Mouse (Mus musculus): ENCODE measurements around the gene Zdhhc16. TPM values are rescaled to one million over a fixed set of nuclear protein-coding genes. Genes with fewer than 3 reads are reported as not detected.

The Zdhhc16 gene
- polyA plus RNA-seq, 1 experiment from 2014 or later: 24.9 TPM

DNA sequence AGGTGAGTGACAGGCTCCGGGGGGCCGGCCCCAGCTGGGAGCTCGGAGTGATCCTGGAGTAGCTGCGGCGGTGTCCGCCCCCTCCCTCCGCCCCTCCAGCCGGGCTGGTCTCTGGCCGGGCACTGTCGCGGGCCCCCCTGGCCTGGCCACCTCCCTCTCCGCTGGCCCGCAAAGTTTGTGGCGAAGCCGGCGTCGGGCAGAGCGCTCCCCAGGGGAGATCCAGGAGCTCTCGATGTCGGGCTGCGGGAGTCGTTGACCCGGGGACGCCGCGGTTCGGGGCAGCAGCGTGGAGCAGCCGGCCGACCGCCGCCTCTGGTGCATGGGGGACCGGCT, 48.3 kb downstream of the Zdhhc16 start, which contains the start of gene Ubtd1:
TSS of gene Ubtd1 (plus strand) at position 169 of the 333 bp plus-strand sequence.
- Histone ChIP-seq H3K27me3 (ENCODE audit: insufficient read depth, low read length) (peaks cover 13% of the 10 kb centered on the region), H3K4me2 (ENCODE audit: low read depth, low read length) (peak within 1 kb of the TSS; percentile 99), H3K4me1 (ENCODE audit: insufficient read depth) (peaks cover 18% of the 10 kb centered on the region), H3K9me3 (ENCODE audit: low read length) (no peaks in the 10 kb centered on the region), H3K27ac (ENCODE audit: low read depth) (peak within 1 kb of the TSS; percentile 94), H3K36me3 (replicated peaks; ENCODE audit: insufficient read depth, low read length) (0 out of 2 replicates have a peak, but pooled peaks cover 4% of the 10 kb centered on the region), H3K9ac (replicated peaks) (peak within 1 kb of the TSS; percentile 86), H3K4me3 (ENCODE audit: low read depth, low read length) (peak within 1 kb of the TSS; percentile 92)
- WGBS (ENCODE audit: insufficient replicate concordance): 3% methylated on average over 30 of the region's 33 CpGs
- no peak for DNase-seq
- ATAC-seq: no peak
- TF ChIP-seq CTCF (IDR thresholded peaks at IDR 0.05; ENCODE audit: low read depth) (no peak), EP300 (IDR thresholded peaks at IDR 0.05; ENCODE audit: low read depth) (no peak)

DNA sequence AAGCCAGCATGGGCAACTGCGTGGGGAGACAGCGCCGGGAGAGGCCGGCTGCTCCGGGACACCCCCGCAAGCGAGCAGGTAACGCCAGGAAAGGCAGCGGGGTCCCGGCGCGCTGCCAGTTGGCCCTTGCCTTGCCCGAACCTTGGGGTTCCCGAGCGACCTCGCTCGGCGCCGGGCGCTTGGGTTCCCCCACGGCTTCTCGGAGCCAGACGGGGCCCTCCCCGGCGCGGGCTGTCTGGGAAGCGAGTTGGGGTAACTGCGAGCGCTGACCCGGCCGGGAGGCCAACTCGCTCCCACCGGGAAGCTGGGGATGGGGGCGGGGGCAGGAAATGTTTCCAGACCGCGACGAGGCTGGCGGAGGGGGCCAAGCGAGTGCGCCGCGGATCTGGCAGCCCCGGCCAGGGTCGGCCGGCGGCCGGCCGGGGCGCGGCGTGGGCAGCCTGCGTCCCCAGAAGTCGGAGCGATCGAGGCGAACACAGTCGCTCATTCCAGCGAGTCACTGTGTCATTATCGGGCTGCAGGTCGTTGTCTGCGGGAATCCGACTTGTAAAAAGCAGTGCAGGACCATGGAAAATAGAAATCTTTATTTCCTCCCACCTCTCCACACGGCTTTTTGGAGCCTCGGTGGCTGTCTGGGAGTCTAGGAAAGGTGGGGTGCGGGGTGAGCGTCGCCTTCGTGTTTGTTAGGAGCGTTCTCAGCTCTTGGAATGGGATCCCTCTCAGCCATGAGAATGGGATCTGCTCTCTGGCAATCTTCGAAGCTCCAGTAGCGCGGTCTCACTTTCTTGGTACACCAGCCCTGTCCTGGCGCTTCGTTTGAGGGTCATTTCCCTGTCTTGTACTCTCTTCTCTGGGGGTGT, 48.9 kb downstream of the Zdhhc16 start:
- WGBS (ENCODE audit: insufficient replicate concordance): under 1% methylated on average over 71 of the region's 74 CpGs
- ATAC-seq: no peak
- Histone ChIP-seq H3K4me3 (ENCODE audit: low read depth, low read length) (peak overlapping the region; percentile 92), H3K27me3 (ENCODE audit: insufficient read depth, low read length) (peaks cover 13% of the 10 kb centered on the region), H3K36me3 (replicated peaks; ENCODE audit: insufficient read depth, low read length) (0 out of 2 replicates have a peak, but pooled peaks cover 4% of the 10 kb centered on the region), H3K9me3 (ENCODE audit: low read length) (no peaks in the 10 kb centered on the region), H3K27ac (ENCODE audit: low read depth) (peak overlapping the region; percentile 94), H3K4me1 (ENCODE audit: insufficient read depth) (peaks cover 18% of the 10 kb centered on the region), H3K9ac (replicated peaks) (peak overlapping the region; percentile 86), H3K4me2 (ENCODE audit: low read depth, low read length) (peak overlapping the region; percentile 99)
- DNase-seq: peak; percentile 61
- TF ChIP-seq EP300 (IDR thresholded peaks at IDR 0.05; ENCODE audit: low read depth): no peak

DNA sequence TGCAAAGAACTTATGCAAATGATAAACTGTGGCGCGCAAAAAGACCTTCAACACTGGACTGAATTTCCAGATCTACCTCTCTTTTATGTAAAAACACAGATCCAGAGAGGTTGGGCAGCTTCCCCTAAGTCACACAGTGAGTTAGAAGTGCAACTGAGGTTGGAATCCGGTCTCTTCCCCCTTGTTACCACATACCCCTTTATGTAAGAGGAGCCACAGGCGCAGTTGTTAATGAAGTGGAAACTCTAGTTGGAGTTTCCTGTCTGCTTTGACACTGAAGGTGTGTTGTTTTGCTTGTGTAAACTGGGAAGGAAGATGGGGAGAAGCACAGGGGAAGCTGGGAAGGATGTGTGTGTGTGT, 49.5 kb downstream of the Zdhhc16 start:
- WGBS (ENCODE audit: insufficient replicate concordance): 8% methylated on average over 4 of the region's 4 CpGs
- H3K4me3 ChIP-seq (ENCODE audit: low read depth, low read length): peak overlapping the region; percentile 92
- H3K27ac ChIP-seq (ENCODE audit: low read depth): peak overlapping the region; percentile 94; the same call in 1 of the 2 replicates
- peak overlapping the region; percentile 99 for H3K4me2 ChIP-seq (ENCODE audit: low read depth, low read length)
- peaks cover 18% of the 10 kb centered on the region for H3K4me1 ChIP-seq (ENCODE audit: insufficient read depth)
- H3K9me3 ChIP-seq (ENCODE audit: low read length): no peaks in the 10 kb centered on the region
- DNase-seq: peak; percentile 27
- peak overlapping the region; percentile 86 for H3K9ac ChIP-seq (replicated peaks)
- no peak for TF ChIP-seq CTCF (IDR thresholded peaks at IDR 0.05; ENCODE audit: low read depth)
- TF ChIP-seq EP300 (IDR thresholded peaks at IDR 0.05; ENCODE audit: low read depth): no peak
- ATAC-seq: no peak
- H3K27me3 ChIP-seq (ENCODE audit: insufficient read depth, low read length): peaks cover 13% of the 10 kb centered on the region
- 0 out of 2 replicates have a peak, but pooled peaks cover 7% of the 10 kb centered on the region for H3K36me3 ChIP-seq (replicated peaks; ENCODE audit: insufficient read depth, low read length)

DNA sequence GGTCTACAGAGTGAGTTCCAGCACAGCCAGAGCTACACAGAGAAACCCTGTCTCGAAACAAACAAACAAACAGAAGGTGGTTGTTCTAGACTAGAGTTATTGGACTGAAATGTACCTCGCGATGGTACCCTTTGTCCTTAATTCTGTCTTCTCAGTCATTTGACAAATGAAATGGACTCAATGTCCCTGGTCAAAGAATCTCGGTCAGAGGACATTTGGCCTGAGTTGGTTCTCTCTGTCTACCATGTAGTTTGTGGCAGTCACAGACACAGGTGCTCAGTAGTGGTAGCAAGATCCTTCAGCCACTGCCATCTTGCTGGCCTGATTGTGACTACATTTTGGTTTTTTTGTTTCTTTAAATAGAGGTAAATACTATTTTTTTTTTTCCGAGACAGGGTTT, 52.7 kb downstream of the Zdhhc16 start:
- no peak for TF ChIP-seq CTCF (IDR thresholded peaks at IDR 0.05; ENCODE audit: low read depth)
- TF ChIP-seq EP300 (IDR thresholded peaks at IDR 0.05; ENCODE audit: low read depth): no peak
- H3K4me1 ChIP-seq (ENCODE audit: insufficient read depth): peaks cover 12% of the 10 kb centered on the region; the same call in 1 of the 2 replicates
- H3K27me3 ChIP-seq (ENCODE audit: insufficient read depth, low read length): peaks cover 13% of the 10 kb centered on the region
- no peak for ATAC-seq
- H3K9me3 ChIP-seq (ENCODE audit: low read length): no peaks in the 10 kb centered on the region
- H3K4me3 ChIP-seq (ENCODE audit: low read depth, low read length): no peak overlapping the region
- DNase-seq: no peak
- WGBS (ENCODE audit: insufficient replicate concordance): 82% methylated on average over 5 of the region's 5 CpGs
- H3K4me2 ChIP-seq (ENCODE audit: low read depth, low read length): no peak overlapping the region
- H3K9ac ChIP-seq (replicated peaks): no peak overlapping the region
- H3K27ac ChIP-seq (ENCODE audit: low read depth): no peak overlapping the region
- 0 out of 2 replicates have a peak, but pooled peaks cover 7% of the 10 kb centered on the region for H3K36me3 ChIP-seq (replicated peaks; ENCODE audit: insufficient read depth, low read length)

DNA sequence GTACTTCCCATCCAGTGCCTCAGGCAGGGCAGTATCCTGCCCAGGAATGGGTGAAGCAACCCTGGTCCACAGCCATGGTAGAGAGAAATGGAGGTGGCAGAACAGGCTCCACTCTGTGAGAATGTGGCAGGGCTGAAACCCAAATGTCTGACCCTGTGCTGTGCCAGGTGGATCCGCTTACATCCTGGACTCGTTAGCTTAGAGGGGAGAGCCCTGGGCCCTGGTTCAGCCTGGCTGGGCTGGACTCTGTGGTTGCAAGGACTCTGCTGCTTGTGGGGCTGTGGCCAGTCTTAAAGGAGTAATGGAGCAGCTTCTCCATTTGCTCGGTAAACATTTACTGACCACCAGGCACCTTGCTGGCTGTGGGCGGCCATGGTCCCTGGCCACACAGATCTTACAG, 53.9 kb downstream of the Zdhhc16 start:
- Histone ChIP-seq H3K27me3 (ENCODE audit: insufficient read depth, low read length) (peaks cover 8% of the 10 kb centered on the region; the same call in 1 of the 2 replicates), H3K36me3 (replicated peaks; ENCODE audit: insufficient read depth, low read length) (0 out of 2 replicates have a peak, but pooled peaks cover 7% of the 10 kb centered on the region), H3K4me3 (ENCODE audit: low read depth, low read length) (no peak overlapping the region), H3K4me1 (ENCODE audit: insufficient read depth) (peaks cover 13% of the 10 kb centered on the region), H3K4me2 (ENCODE audit: low read depth, low read length) (no peak overlapping the region), H3K9ac (replicated peaks) (no peak overlapping the region), H3K27ac (ENCODE audit: low read depth) (no peak overlapping the region), H3K9me3 (ENCODE audit: low read length) (no peaks in the 10 kb centered on the region)
- WGBS (ENCODE audit: insufficient replicate concordance): 82% methylated on average over 4 of the region's 4 CpGs
- DNase-seq: no peak
- ATAC-seq: no peak
- TF ChIP-seq EP300 (IDR thresholded peaks at IDR 0.05; ENCODE audit: low read depth) (no peak), CTCF (IDR thresholded peaks at IDR 0.05; ENCODE audit: low read depth) (no peak)

DNA sequence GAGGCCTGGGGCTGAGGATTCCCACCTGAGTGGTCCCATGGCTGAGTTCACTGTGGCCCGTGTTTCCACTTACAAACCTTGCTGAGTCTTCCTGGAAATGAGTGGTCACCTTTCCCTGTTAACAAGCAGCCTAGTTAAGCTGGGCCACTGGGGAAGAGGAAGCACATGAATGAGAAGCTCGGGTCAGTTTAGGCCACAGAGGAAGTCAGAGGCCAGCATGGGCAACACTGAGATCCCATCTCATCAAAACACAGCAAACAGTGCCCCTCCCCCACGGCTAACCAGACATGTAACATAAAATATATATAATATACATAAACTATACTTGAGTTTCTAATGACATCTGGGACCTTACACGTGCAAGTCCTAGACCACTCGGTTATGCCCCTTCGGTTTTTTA, 56.5 kb downstream of the Zdhhc16 start:
- Histone ChIP-seq H3K27me3 (ENCODE audit: insufficient read depth, low read length) (no peaks in the 10 kb centered on the region), H3K4me1 (ENCODE audit: insufficient read depth) (peaks cover 7% of the 10 kb centered on the region), H3K4me3 (ENCODE audit: low read depth, low read length) (no peak overlapping the region), H3K36me3 (replicated peaks; ENCODE audit: insufficient read depth, low read length) (0 out of 2 replicates have a peak, but pooled peaks cover 6% of the 10 kb centered on the region), H3K4me2 (ENCODE audit: low read depth, low read length) (no peak overlapping the region), H3K27ac (ENCODE audit: low read depth) (no peak overlapping the region), H3K9me3 (ENCODE audit: low read length) (no peaks in the 10 kb centered on the region), H3K9ac (replicated peaks) (no peak overlapping the region)
- WGBS (ENCODE audit: insufficient replicate concordance): 51% methylated on average over 6 of the region's 6 CpGs
- ATAC-seq (no peak), DNase-seq (no peak)
- no peak for TF ChIP-seq EP300 (IDR thresholded peaks at IDR 0.05; ENCODE audit: low read depth)
- no peak for TF ChIP-seq CTCF (IDR thresholded peaks at IDR 0.05; ENCODE audit: low read depth)

Data from liver, postnatal 0 days (tissue).